Mouse (Mus musculus) gastrocnemius, adult 8-10 months (tissue): ENCODE measurements around the gene Ltf. TPM values are rescaled to one million over a fixed set of nuclear protein-coding genes. Genes with fewer than 3 reads are reported as not detected.

Experiments
- DNase-seq, 2 experiments: peaks; one replicate each; pipeline ENCODE4 v3.0.0; 2022; ENCODE audit warnings: low spot score in 2 of 2
- total RNA-seq, 4 experiments: library from RNA; stranded (reverse); gene quantifications; 2 replicates each; pipeline ENCODE4 v1.2.4; 2022

Ltf gene
- total RNA-seq, 4 experiments from 2014 or later: not detected

- no peak for DNase-seq
Measured at GRCm38 (mm10) chr9:111087960-111088359, 68.9 kb downstream of the Ltf start.

- DNase-seq: no peak
Measured at GRCm38 (mm10) chr9:111088886-111089285, 69.8 kb downstream of the Ltf start.

Other genes with a start within 250 kb of the Ltf start
- gene Prss42, start 221.1 kb upstream of the Ltf start, total RNA-seq: not detected
- not detected for gene Prss44, start 205.3 kb upstream of the Ltf start, total RNA-seq
- gene Prss43, start 192.6 kb upstream of the Ltf start, total RNA-seq: not detected
- not detected for gene Prss45, start 184.7 kb upstream of the Ltf start, total RNA-seq
- not detected for gene Prss46, start 174.8 kb upstream of the Ltf start, total RNA-seq
- gene Prss50, start 161.3 kb upstream of the Ltf start, total RNA-seq: not detected
- gene Als2cl, start 139.4 kb upstream of the Ltf start, total RNA-seq: 1 to 10 TPM; 2.6 to 3.2 (median 2.9) TPM
- under 1 TPM; 0.41 to 0.81 (median 0.64) TPM for gene Tmie, start 139.2 kb upstream of the Ltf start, total RNA-seq
- gene Fam240a, start 102.4 kb upstream of the Ltf start, total RNA-seq: 1 to 10 TPM in 2 of 4 experiments, under 1 TPM in 2; 0.65 to 2.2 (median 0.90) TPM
- not detected for gene Tdgf1, start 73.1 kb upstream of the Ltf start, total RNA-seq
- gene Lrrc2, start 67.7 kb upstream of the Ltf start, total RNA-seq: 100 to 1,000 TPM in 1 of 4 experiments, 10 to 100 TPM in 3; 84.4 to 106 (median 97.6) TPM
- 1 to 10 TPM in 1 of 4 experiments, under 1 TPM in 3; 0.60 to 1.2 (median 0.76) TPM for gene Rtp3, start 28.7 kb upstream of the Ltf start, total RNA-seq
- 10 to 100 TPM in 1 of 4 experiments, 1 to 10 TPM in 3; 4.4 to 10.9 (median 5.2) TPM for gene Ccrl2, start 38.2 kb downstream of the Ltf start, total RNA-seq
- 10 to 100 TPM; 60.4 to 79.8 (median 70.3) TPM for gene Lrrfip2, start 98.3 kb downstream of the Ltf start, total RNA-seq